Mouse (Mus musculus): Measurements from ENCODE around the gene Wscd2. TPM values are rescaled to one million over a fixed set of nuclear protein-coding genes. Genes with fewer than 3 reads are reported as not detected.
A peak's percentile ranks its signal among the peaks of the same experiment; 100 is the strongest.

The Wscd2 gene
- polyA plus RNA-seq, 1 experiment from 2014 or later: 13.7 TPM

GRCm38 (mm10) chr5:113538826-113539225 lies 48.7 kb downstream of the Wscd2 start:
- Histone ChIP-seq H3K4me3 (replicated peaks; ENCODE audit: low read length) (no peak overlapping the region), H3K27ac (no peak overlapping the region), H3K27me3 (ENCODE audit: control insufficient read depth, insufficient read depth, low read length) (no peaks in the 10 kb centered on the region), H3K36me3 (replicated peaks; ENCODE audit: control insufficient read depth, insufficient read depth) (no peaks in the 10 kb centered on the region), H3K4me2 (replicated peaks) (no peak overlapping the region), H3K4me1 (replicated peaks; ENCODE audit: control insufficient read depth, insufficient read depth, low read length) (peaks cover 25% of the 10 kb centered on the region), H3K9me3 (ENCODE audit: control insufficient read depth, low read length) (no peaks in the 10 kb centered on the region), H3K9ac (no peak overlapping the region)
- no peak for ATAC-seq (ENCODE audit: low FRiP score)
- WGBS: 50% methylated on average over 1 of the region's 1 CpGs
- no peak for DNase-seq (ENCODE audit: low spot score)

DNA sequence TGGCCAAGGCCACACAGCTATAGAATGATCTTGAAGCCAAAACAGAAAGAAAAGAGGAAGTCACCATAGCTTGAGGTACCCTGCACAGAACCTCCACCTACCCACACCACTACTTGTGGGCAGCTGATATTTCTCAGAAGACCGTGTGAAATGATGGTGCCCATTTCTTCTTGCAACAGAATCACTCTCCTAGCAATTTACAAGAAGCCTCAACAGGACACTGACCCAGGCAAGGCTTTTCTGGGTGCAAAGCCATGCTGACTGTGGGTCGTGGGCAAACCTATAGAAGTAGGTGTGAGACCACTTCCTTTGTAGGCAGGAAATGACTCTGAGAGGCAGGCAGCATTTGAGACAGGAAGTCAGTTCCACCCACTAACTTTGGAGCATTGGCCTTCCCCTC lies 49.3 kb downstream of the Wscd2 start:
- Histone ChIP-seq H3K4me2 (replicated peaks) (no peak overlapping the region), H3K4me1 (replicated peaks; ENCODE audit: control insufficient read depth, insufficient read depth, low read length) (peaks cover 26% of the 10 kb centered on the region), H3K9ac (no peak overlapping the region), H3K4me3 (replicated peaks; ENCODE audit: low read length) (no peak overlapping the region), H3K27ac (no peak overlapping the region), H3K9me3 (ENCODE audit: control insufficient read depth, low read length) (no peaks in the 10 kb centered on the region), H3K36me3 (replicated peaks; ENCODE audit: control insufficient read depth, insufficient read depth) (no peaks in the 10 kb centered on the region), H3K27me3 (ENCODE audit: control insufficient read depth, insufficient read depth, low read length) (no peaks in the 10 kb centered on the region)
- 83% methylated on average over 2 of the region's 2 CpGs for WGBS
- no peak for ATAC-seq (ENCODE audit: low FRiP score)
- no peak for DNase-seq (ENCODE audit: low spot score)

DNA sequence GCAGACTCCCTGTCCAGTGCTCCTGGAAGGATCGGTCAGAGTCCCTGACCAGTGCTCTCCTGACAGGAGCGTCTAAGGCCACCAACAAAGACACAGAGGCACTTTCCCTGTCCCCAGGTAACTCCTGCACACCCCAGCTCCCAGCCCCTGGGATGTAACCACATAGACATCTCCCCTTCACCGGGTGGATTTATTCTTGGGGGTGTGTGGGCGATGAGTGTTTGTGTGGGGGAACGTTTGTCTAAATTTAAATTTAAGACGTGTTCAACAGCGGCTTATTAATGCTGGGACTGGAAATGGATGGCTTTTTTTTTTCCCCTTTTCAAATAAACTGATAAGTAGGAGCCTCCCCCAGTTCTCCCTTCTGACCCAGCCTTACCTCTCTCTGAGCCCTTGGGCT lies 49.7 kb downstream of the Wscd2 start:
- H3K9ac ChIP-seq: no peak overlapping the region
- no peak overlapping the region for H3K4me2 ChIP-seq (replicated peaks)
- no peak overlapping the region for H3K4me3 ChIP-seq (replicated peaks; ENCODE audit: low read length)
- DNase-seq (ENCODE audit: low spot score) (no peak), ATAC-seq (ENCODE audit: low FRiP score) (no peak)
- H3K36me3 ChIP-seq (replicated peaks; ENCODE audit: control insufficient read depth, insufficient read depth): no peaks in the 10 kb centered on the region
- WGBS: 85% methylated on average over 7 of the region's 7 CpGs
- H3K9me3 ChIP-seq (ENCODE audit: control insufficient read depth, low read length): no peaks in the 10 kb centered on the region
- no peaks in the 10 kb centered on the region for H3K27me3 ChIP-seq (ENCODE audit: control insufficient read depth, insufficient read depth, low read length)
- no peak overlapping the region for H3K27ac ChIP-seq
- H3K4me1 ChIP-seq (replicated peaks; ENCODE audit: control insufficient read depth, insufficient read depth, low read length): peaks cover 26% of the 10 kb centered on the region

DNA sequence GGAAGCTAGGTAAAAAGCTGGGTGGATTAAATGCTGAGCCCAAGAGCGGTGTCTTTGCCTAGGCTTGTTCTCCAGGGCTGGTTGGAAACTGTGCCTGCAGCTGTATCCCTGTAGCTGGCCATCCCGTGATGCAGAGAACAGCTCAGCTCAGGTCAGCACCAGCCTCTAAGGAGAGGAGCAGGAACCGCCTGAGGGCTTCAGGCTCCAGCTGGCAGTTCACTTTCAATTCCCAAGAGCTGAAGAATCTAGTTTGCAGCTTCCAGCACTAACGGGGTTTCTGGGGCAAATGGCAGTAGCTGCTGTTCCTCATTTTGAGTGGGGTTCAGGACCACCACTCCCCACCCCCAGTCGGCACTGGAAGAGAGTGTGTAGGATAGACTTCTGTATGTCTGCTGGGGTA lies 51.1 kb downstream of the Wscd2 start:
- WGBS: 47% methylated on average over 5 of the region's 5 CpGs
- ATAC-seq (ENCODE audit: low FRiP score): no peak
- no peak overlapping the region for H3K4me3 ChIP-seq (replicated peaks; ENCODE audit: low read length)
- H3K27me3 ChIP-seq (ENCODE audit: control insufficient read depth, insufficient read depth, low read length): no peaks in the 10 kb centered on the region
- no peaks in the 10 kb centered on the region for H3K9me3 ChIP-seq (ENCODE audit: control insufficient read depth, low read length)
- no peak for DNase-seq (ENCODE audit: low spot score)
- no peak overlapping the region for H3K9ac ChIP-seq
- H3K4me2 ChIP-seq (replicated peaks): no peak overlapping the region
- H3K27ac ChIP-seq: no peak overlapping the region
- no peaks in the 10 kb centered on the region for H3K36me3 ChIP-seq (replicated peaks; ENCODE audit: control insufficient read depth, insufficient read depth)
- H3K4me1 ChIP-seq (replicated peaks; ENCODE audit: control insufficient read depth, insufficient read depth, low read length): peaks cover 26% of the 10 kb centered on the region

DNA sequence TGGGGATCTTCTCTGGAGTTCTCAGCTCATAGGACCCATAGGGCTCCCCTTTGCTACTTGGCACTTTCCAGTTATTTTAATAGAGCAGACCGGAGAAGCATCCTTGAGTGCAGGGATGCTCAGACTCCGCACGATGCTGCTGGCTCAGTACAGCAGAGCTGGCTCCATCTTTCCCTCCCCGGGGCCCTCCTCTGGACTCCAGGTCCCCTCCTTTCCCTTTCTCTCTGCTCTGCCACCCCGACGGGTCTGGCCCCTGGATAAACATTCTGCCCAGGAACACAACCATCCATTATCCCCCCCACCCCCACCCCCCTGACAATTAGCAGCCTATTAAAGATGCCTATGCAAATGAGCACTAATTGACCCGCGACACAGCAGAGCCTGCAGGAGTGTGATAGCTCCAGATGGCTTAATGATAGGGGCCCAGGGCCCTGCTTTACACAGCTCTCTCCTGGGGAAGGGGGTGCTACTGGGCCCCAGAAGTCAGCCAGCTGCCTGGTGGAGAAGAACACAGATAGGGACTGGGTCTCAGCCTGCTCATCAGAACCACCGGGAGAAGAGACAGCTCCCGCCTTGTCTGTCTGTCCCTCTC lies 52.8 kb downstream of the Wscd2 start:
- H3K4me2 ChIP-seq (replicated peaks): no peak overlapping the region
- no peak overlapping the region for H3K4me3 ChIP-seq (replicated peaks; ENCODE audit: low read length)
- no peaks in the 10 kb centered on the region for H3K27me3 ChIP-seq (ENCODE audit: control insufficient read depth, insufficient read depth, low read length)
- DNase-seq (ENCODE audit: low spot score) (no peak), ATAC-seq (ENCODE audit: low FRiP score) (peak; percentile 65)
- no peaks in the 10 kb centered on the region for H3K36me3 ChIP-seq (replicated peaks; ENCODE audit: control insufficient read depth, insufficient read depth)
- no peaks in the 10 kb centered on the region for H3K9me3 ChIP-seq (ENCODE audit: control insufficient read depth, low read length)
- WGBS: 24% methylated on average over 10 of the region's 10 CpGs
- H3K27ac ChIP-seq: peak overlapping the region; percentile 65
- H3K9ac ChIP-seq: no peak overlapping the region
- H3K4me1 ChIP-seq (replicated peaks; ENCODE audit: control insufficient read depth, insufficient read depth, low read length): peaks cover 15% of the 10 kb centered on the region

GRCm38 (mm10) chr5:113547949-113548700 lies 58.0 kb downstream of the Wscd2 start:
- DNase-seq (ENCODE audit: low spot score) (peak; percentile 72), ATAC-seq (ENCODE audit: low FRiP score) (no peak)
- peaks cover 12% of the 10 kb centered on the region for H3K4me1 ChIP-seq (replicated peaks; ENCODE audit: control insufficient read depth, insufficient read depth, low read length)
- H3K9ac ChIP-seq: no peak overlapping the region
- peaks cover 11% of the 10 kb centered on the region; the same call in 1 of the 2 replicates for H3K27me3 ChIP-seq (ENCODE audit: control insufficient read depth, insufficient read depth, low read length)
- no peak overlapping the region for H3K4me2 ChIP-seq (replicated peaks)
- H3K9me3 ChIP-seq (ENCODE audit: control insufficient read depth, low read length): no peaks in the 10 kb centered on the region
- no peak overlapping the region for H3K4me3 ChIP-seq (replicated peaks; ENCODE audit: low read length)
- WGBS: 53% methylated on average over 14 of the region's 14 CpGs
- H3K36me3 ChIP-seq (replicated peaks; ENCODE audit: control insufficient read depth, insufficient read depth): 0 out of 2 replicates have a peak, but pooled peaks cover 4% of the 10 kb centered on the region
- H3K27ac ChIP-seq: no peak overlapping the region

- DNase-seq (ENCODE audit: low spot score): no peak
- Histone ChIP-seq H3K4me3 (replicated peaks; ENCODE audit: low read length) (no peak overlapping the region), H3K27me3 (ENCODE audit: control insufficient read depth, insufficient read depth, low read length) (peaks cover 11% of the 10 kb centered on the region; the same call in 1 of the 2 replicates), H3K36me3 (replicated peaks; ENCODE audit: control insufficient read depth, insufficient read depth) (0 out of 2 replicates have a peak, but pooled peaks cover 4% of the 10 kb centered on the region), H3K27ac (no peak overlapping the region), H3K4me2 (replicated peaks) (no peak overlapping the region), H3K9me3 (ENCODE audit: control insufficient read depth, low read length) (no peaks in the 10 kb centered on the region), H3K9ac (no peak overlapping the region), H3K4me1 (replicated peaks; ENCODE audit: control insufficient read depth, insufficient read depth, low read length) (peaks cover 16% of the 10 kb centered on the region)
- 69% methylated on average over 8 of the region's 8 CpGs for WGBS
- no peak for ATAC-seq (ENCODE audit: low FRiP score)
Observed at GRCm38 (mm10) chr5:113550249-113550648, 60.1 kb downstream of the Wscd2 start.

GRCm38 (mm10) chr5:113550759-113551158 lies 60.6 kb downstream of the Wscd2 start:
- Histone ChIP-seq H3K27me3 (ENCODE audit: control insufficient read depth, insufficient read depth, low read length) (peaks cover 11% of the 10 kb centered on the region; the same call in 1 of the 2 replicates), H3K4me3 (replicated peaks; ENCODE audit: low read length) (no peak overlapping the region), H3K9ac (no peak overlapping the region), H3K9me3 (ENCODE audit: control insufficient read depth, low read length) (no peaks in the 10 kb centered on the region), H3K4me1 (replicated peaks; ENCODE audit: control insufficient read depth, insufficient read depth, low read length) (peaks cover 16% of the 10 kb centered on the region), H3K4me2 (replicated peaks) (no peak overlapping the region), H3K27ac (no peak overlapping the region), H3K36me3 (replicated peaks; ENCODE audit: control insufficient read depth, insufficient read depth) (0 out of 2 replicates have a peak, but pooled peaks cover 4% of the 10 kb centered on the region)
- no peak for DNase-seq (ENCODE audit: low spot score)
- no peak for ATAC-seq (ENCODE audit: low FRiP score)
- WGBS: 33% methylated on average over 19 of the region's 19 CpGs

DNA sequence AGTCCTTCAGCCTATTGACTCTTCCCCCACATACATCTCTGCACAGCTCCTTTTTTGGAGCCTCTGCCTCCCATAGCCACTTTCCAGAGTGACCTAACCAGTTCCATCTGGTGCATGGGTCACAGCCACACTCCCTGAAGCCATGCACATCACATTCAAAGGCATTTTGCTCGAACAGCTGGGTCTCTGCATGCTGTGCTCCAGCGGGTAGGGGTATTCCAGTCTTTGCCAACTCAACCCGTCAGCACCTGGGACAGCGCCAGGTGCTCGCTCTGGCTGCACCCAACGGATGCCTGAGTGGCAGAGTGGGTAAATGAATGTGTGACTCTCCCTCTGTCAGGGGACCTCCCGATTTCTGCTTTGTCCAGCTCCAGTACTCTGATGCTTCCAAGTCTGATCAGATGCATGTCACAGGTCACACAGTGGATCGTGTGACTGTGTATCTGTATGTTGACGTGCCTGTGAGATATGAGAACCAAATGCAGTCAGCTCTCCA lies 63.3 kb downstream of the Wscd2 start:
- H3K4me1 ChIP-seq (replicated peaks; ENCODE audit: control insufficient read depth, insufficient read depth, low read length): peaks cover 16% of the 10 kb centered on the region
- peaks cover 11% of the 10 kb centered on the region; the same call in 1 of the 2 replicates for H3K27me3 ChIP-seq (ENCODE audit: control insufficient read depth, insufficient read depth, low read length)
- DNase-seq (ENCODE audit: low spot score): peak; percentile 64
- WGBS: 17% methylated on average over 9 of the region's 9 CpGs
- no peak overlapping the region for H3K4me2 ChIP-seq (replicated peaks)
- ATAC-seq (ENCODE audit: low FRiP score): no peak
- no peak overlapping the region for H3K9ac ChIP-seq
- H3K27ac ChIP-seq: peak overlapping the region; percentile 36; the same call in 1 of the 2 replicates
- H3K9me3 ChIP-seq (ENCODE audit: control insufficient read depth, low read length): no peaks in the 10 kb centered on the region
- 0 out of 2 replicates have a peak, but pooled peaks cover 4% of the 10 kb centered on the region for H3K36me3 ChIP-seq (replicated peaks; ENCODE audit: control insufficient read depth, insufficient read depth)
- no peak overlapping the region for H3K4me3 ChIP-seq (replicated peaks; ENCODE audit: low read length)

All from hindbrain, embryonic 14.5 days (tissue).